Mouse (Mus musculus) left cerebral cortex, adult 8-10 months (tissue): ENCODE results near the gene Apeh. TPM values are rescaled to one million over a fixed set of nuclear protein-coding genes. Genes with fewer than 3 reads are reported as not detected.

ENCODE experiments used
- DNase-seq, 2 experiments: peaks; one replicate each; pipeline ENCODE4 v3.0.0; 2022; ENCODE audit warnings: low spot score in 2 of 2
- microRNA-seq, 2 experiments: library from miRNA; unstranded; fragments of <30 nt; microRNA quantifications; one replicate each; pipeline ENCODE4 v1.2.0; 2022
- total RNA-seq, 4 experiments: library from RNA; stranded (reverse); gene quantifications; 2 replicates each; pipeline ENCODE4 v1.2.4; 2022

Gene Apeh
- total RNA-seq, 4 experiments from 2014 or later, result 34.9 to 41.9 (median 39.3) TPM

- no peak for DNase-seq
Measured at GRCm38 (mm10) chr9:108052411-108052810, 42.0 kb downstream of the Apeh start.

GRCm38 (mm10) chr9:108051931-108052220 lies 42.5 kb downstream of the Apeh start:
- DNase-seq, result no peak

- no peak for DNase-seq
Measured at GRCm38 (mm10) chr9:108051184-108051930, 43.0 kb downstream of the Apeh start.

GRCm38 (mm10) chr9:108049561-108050251 lies 44.7 kb downstream of the Apeh start:
- no peak for DNase-seq

- peak; percentile 84 to 97 for DNase-seq
Measured at GRCm38 (mm10) chr9:108049016-108049455, 45.4 kb downstream of the Apeh start, which contains the start of gene Gmppb. Gene Gmppb (plus strand): TSS chr9:108049242.

- DNase-seq, result no peak
Measured at GRCm38 (mm10) chr9:108048566-108048955, 45.8 kb downstream of the Apeh start.

- no peak for DNase-seq
Measured at GRCm38 (mm10) chr9:108047601-108048565, 46.5 kb downstream of the Apeh start.

- DNase-seq, result no peak
Measured at GRCm38 (mm10) chr9:108046582-108046981, 47.8 kb downstream of the Apeh start.

- no peak for DNase-seq
Measured at GRCm38 (mm10) chr9:108044751-108045492, 49.5 kb downstream of the Apeh start.

Small RNA genes within 50 kb of the gene (microRNA-seq; reads per million reads assigned to microRNA genes)
- 0 reads per million in 2 experiments for gene Gm47303
- 0 reads per million in 2 experiments for gene Mir7088

Other genes starting within 250 kb of the Apeh start
- gene Rbm6, start 221.4 kb downstream of the Apeh start, total RNA-seq, result 10 to 100 TPM; 56.0 to 69.3 (median 59.4) TPM
- gene Mon1a, start 206.5 kb downstream of the Apeh start, total RNA-seq, result 10 to 100 TPM; 23.7 to 27.5 (median 26.1) TPM
- 1 to 10 TPM in 2 of 4 experiments, under 1 TPM in 2; 0.72 to 1.7 (median 1.0) TPM for gene Mst1r, start 187.7 kb downstream of the Apeh start, total RNA-seq
- not detected for gene Actl11, start 166.1 kb downstream of the Apeh start, total RNA-seq
- 100 to 1,000 TPM; 372 to 403 (median 398) TPM for gene Camkv, start 158.9 kb downstream of the Apeh start, total RNA-seq
- gene Traip, start 144.5 kb downstream of the Apeh start, total RNA-seq, result 10 to 100 TPM in 3 of 4 experiments, 1 to 10 TPM in 1; 8.6 to 11.9 (median 11.3) TPM
- gene Uba7, start 119.1 kb downstream of the Apeh start, total RNA-seq, result 1 to 10 TPM; 6.1 to 8.4 (median 6.7) TPM
- under 1 TPM in 2 of 4 experiments, not detected in 2; 0.30 to 0.73 TPM for gene Gm20661, start 111.5 kb downstream of the Apeh start, total RNA-seq
- 1 to 10 TPM; 3.9 to 6.8 (median 5.2) TPM for gene Inka1, start 108.7 kb downstream of the Apeh start, total RNA-seq
- gene Cdhr4, start 102.1 kb downstream of the Apeh start, total RNA-seq, result 1 to 10 TPM; 2.5 to 3.9 (median 3.2) TPM
- gene Gm20662, start 98.3 kb downstream of the Apeh start, total RNA-seq, result 1 to 10 TPM; 1.8 to 4.8 (median 4.3) TPM
- 100 to 1,000 TPM; 187 to 219 (median 207) TPM for gene Ip6k1, start 92.1 kb downstream of the Apeh start, total RNA-seq
- 10 to 100 TPM; 13.9 to 17.6 (median 14.8) TPM for gene Gmppb, start 45.4 kb downstream of the Apeh start, total RNA-seq
- gene Amigo3, start 41.4 kb downstream of the Apeh start, total RNA-seq, result 1 to 10 TPM in 2 of 4 experiments, under 1 TPM in 2; 0.70 to 1.3 (median 1.0) TPM
- gene Mst1, start 14.2 kb downstream of the Apeh start, total RNA-seq, result not detected
- 100 to 1,000 TPM; 109 to 112 (median 111) TPM for gene Rnf123, start 11.3 kb downstream of the Apeh start, total RNA-seq
- gene Bsn, start 95.8 kb upstream of the Apeh start, total RNA-seq, result 100 to 1,000 TPM; 208 to 264 (median 232) TPM
- gene Dag1, start 169.4 kb upstream of the Apeh start, total RNA-seq, result 10 to 100 TPM; 73.1 to 79.5 (median 76.8) TPM
- gene Nicn1, start 195.8 kb upstream of the Apeh start, total RNA-seq, result 100 to 1,000 TPM; 133 to 145 (median 139) TPM
- 10 to 100 TPM; 26.3 to 32.2 (median 28.2) TPM for gene Amt, start 202.2 kb upstream of the Apeh start, total RNA-seq
- gene Rhoa, start 211.5 kb upstream of the Apeh start, total RNA-seq, result 100 to 1,000 TPM; 164 to 176 (median 168) TPM
- 10 to 100 TPM; 37.0 to 40.4 (median 39.4) TPM for gene Tcta, start 211.6 kb upstream of the Apeh start, total RNA-seq
- 100 to 1,000 TPM in 3 of 4 experiments, 10 to 100 TPM in 1; 97.3 to 121 (median 112) TPM for gene Gpx1, start 244.3 kb upstream of the Apeh start, total RNA-seq